Mouse (Mus musculus): ENCODE measurements around the gene Gm28557.
"Not testable (repeated sequence)": the region's sequence is repeated elsewhere in the genome, so short reads cannot be mapped to it uniquely, and the experiment has no call there.

Gm28557 gene

GRCm38 (mm10) chr13:67108194-67108820 is at the start of gene Gm28557:
TSS of gene Gm28557 (minus strand) at chr13:67108604.
- DNase-seq (ENCODE audit: low spot score) = peak; percentile 99

- DNase-seq (ENCODE audit: low spot score) = peak; percentile 94
Observed at GRCm38 (mm10) chr13:67128038-67128721, 19.8 kb upstream of the Gm28557 start.

- not testable (repeated sequence) for DNase-seq (ENCODE audit: low spot score)
Observed at GRCm38 (mm10) chr13:67127507-67127906, 19.1 kb upstream of the Gm28557 start.

GRCm38 (mm10) chr13:67124460-67124859 is 16.1 kb upstream of the Gm28557 start:
- no peak for DNase-seq (ENCODE audit: low spot score)

GRCm38 (mm10) chr13:67121360-67121759 is 13.0 kb upstream of the Gm28557 start, which contains the start of gene Zfp759:
TSS of gene Zfp759 (plus strand) at chr13:67121660.
- DNase-seq (ENCODE audit: low spot score) = not testable (repeated sequence)

- not testable (repeated sequence) for DNase-seq (ENCODE audit: low spot score)
Observed at GRCm38 (mm10) chr13:67116163-67116562, 7.8 kb upstream of the Gm28557 start, which contains the start of gene Rslcan18. TSS of gene Rslcan18 (minus strand) at chr13:67116263.

- no peak for DNase-seq (ENCODE audit: low spot score)
Observed at GRCm38 (mm10) chr13:67113287-67113686, 4.9 kb upstream of the Gm28557 start.

GRCm38 (mm10) chr13:67112096-67112495 is 3.7 kb upstream of the Gm28557 start:
- DNase-seq (ENCODE audit: low spot score) = no peak

- DNase-seq (ENCODE audit: low spot score) = no peak
Observed at GRCm38 (mm10) chr13:67108821-67109206, 410 bp upstream of the Gm28557 start.

GRCm38 (mm10) chr13:67107681-67108080 is 723 bp downstream of the Gm28557 start:
- no peak for DNase-seq (ENCODE audit: low spot score)

- no peak for DNase-seq (ENCODE audit: low spot score)
Observed at GRCm38 (mm10) chr13:67097876-67098275, 10.5 kb downstream of the Gm28557 start, which contains the start of gene Zfp708. TSS of gene Zfp708 (minus strand) at chr13:67097976.

GRCm38 (mm10) chr13:67090154-67090553 is 18.2 kb downstream of the Gm28557 start:
- DNase-seq (ENCODE audit: low spot score) = no peak

- DNase-seq (ENCODE audit: low spot score) = no peak
Observed at GRCm38 (mm10) chr13:67081946-67082345, 26.5 kb downstream of the Gm28557 start.

- peak; percentile 89 for DNase-seq (ENCODE audit: low spot score)
Observed at GRCm38 (mm10) chr13:67081142-67081713, 27.2 kb downstream of the Gm28557 start.

- no peak for DNase-seq (ENCODE audit: low spot score)
Observed at GRCm38 (mm10) chr13:67077244-67077643, 31.2 kb downstream of the Gm28557 start.

- DNase-seq (ENCODE audit: low spot score) = no peak
Observed at GRCm38 (mm10) chr13:67072786-67073185, 35.6 kb downstream of the Gm28557 start.

GRCm38 (mm10) chr13:67065386-67065785 is 43.0 kb downstream of the Gm28557 start:
- no peak for DNase-seq (ENCODE audit: low spot score)

GRCm38 (mm10) chr13:67062427-67062826 is 46.0 kb downstream of the Gm28557 start:
- no peak for DNase-seq (ENCODE audit: low spot score)

- DNase-seq (ENCODE audit: low spot score) = peak; percentile 96
Observed at GRCm38 (mm10) chr13:67060786-67061358, 47.5 kb downstream of the Gm28557 start, which contains the start of gene Zfp712. TSS of gene Zfp712 (minus strand) at chr13:67061170.

- peak; percentile 28 for DNase-seq (ENCODE audit: low spot score)
Observed at GRCm38 (mm10) chr13:67060161-67060785, 48.1 kb downstream of the Gm28557 start.

All from embryo, embryonic 10.5 days (tissue).